Mouse (Mus musculus): ENCODE measurements around the gene Plekhh3.
A peak's percentile ranks its signal among the peaks of the same experiment; 100 is the strongest.

Plekhh3 gene

GRCm38 (mm10) chr11:101186526-101187247 lies 15.5 kb upstream of the Plekhh3 start:
- no peak for DNase-seq (ENCODE audit: low spot score in 2 of 2)

GRCm38 (mm10) chr11:101185441-101185840 lies 14.3 kb upstream of the Plekhh3 start:
- no peak for DNase-seq (ENCODE audit: low spot score in 2 of 2)

GRCm38 (mm10) chr11:101184984-101185383 lies 13.8 kb upstream of the Plekhh3 start:
- no peak for DNase-seq (ENCODE audit: low spot score in 2 of 2)

- no peak for DNase-seq (ENCODE audit: low spot score in 2 of 2)
These were observed 11.8 kb upstream of the Plekhh3 start for GRCm38 (mm10) chr11:101182771-101183517.

GRCm38 (mm10) chr11:101181961-101182360 lies 10.8 kb upstream of the Plekhh3 start:
- no peak for DNase-seq (ENCODE audit: low spot score in 2 of 2)

- DNase-seq (ENCODE audit: low spot score in 2 of 2), result no peak
These were observed 9.9 kb upstream of the Plekhh3 start for GRCm38 (mm10) chr11:101180846-101181740.

GRCm38 (mm10) chr11:101180261-101180660 lies 9.1 kb upstream of the Plekhh3 start:
- DNase-seq (ENCODE audit: low spot score in 2 of 2), result no peak

- no peak for DNase-seq (ENCODE audit: low spot score in 2 of 2)
These were observed 8.2 kb upstream of the Plekhh3 start for GRCm38 (mm10) chr11:101179306-101179705.

GRCm38 (mm10) chr11:101178061-101179058 lies 7.2 kb upstream of the Plekhh3 start:
- no peak for DNase-seq (ENCODE audit: low spot score in 2 of 2)

GRCm38 (mm10) chr11:101176933-101177773 lies 6.0 kb upstream of the Plekhh3 start:
- DNase-seq (ENCODE audit: low spot score in 2 of 2), result peak; percentile 57 to 69

- DNase-seq (ENCODE audit: low spot score in 2 of 2), result peak in 1 of 2 experiments; percentile 49
These were observed 5.1 kb upstream of the Plekhh3 start for GRCm38 (mm10) chr11:101176117-101176691.

GRCm38 (mm10) chr11:101175636-101176116 lies 4.5 kb upstream of the Plekhh3 start:
- DNase-seq (ENCODE audit: low spot score in 2 of 2), result peak in 1 of 2 experiments; percentile 55

- DNase-seq (ENCODE audit: low spot score in 2 of 2), result no peak
These were observed 3.9 kb upstream of the Plekhh3 start, which contains the start of gene Ccr10 for GRCm38 (mm10) chr11:101174851-101175628. Ccr10 (minus strand) TSS chr11:101175443.

- DNase-seq (ENCODE audit: low spot score in 2 of 2), result no peak
These were observed 3.2 kb upstream of the Plekhh3 start for GRCm38 (mm10) chr11:101174389-101174745.

- peak in 1 of 2 experiments; percentile 70 for DNase-seq (ENCODE audit: low spot score in 2 of 2)
These were observed 2.7 kb upstream of the Plekhh3 start for GRCm38 (mm10) chr11:101173631-101174388.

GRCm38 (mm10) chr11:101173112-101173511 lies 2.0 kb upstream of the Plekhh3 start:
- no peak for DNase-seq (ENCODE audit: low spot score in 2 of 2)

GRCm38 (mm10) chr11:101172434-101172815 lies 1.3 kb upstream of the Plekhh3 start:
- DNase-seq (ENCODE audit: low spot score in 2 of 2), result no peak
